Mouse (Mus musculus): ENCODE data around the gene Ints11. TPM values are rescaled to one million over a fixed set of nuclear protein-coding genes. Genes with fewer than 3 reads are reported as not detected.
A peak's percentile ranks its signal among the peaks of the same experiment; 100 is the strongest.

The Ints11 gene
- polyA plus RNA-seq, 1 experiment from 2014 or later = 61.3 TPM

GRCm38 (mm10) chr4:155838187-155839153, 30.9 kb upstream of the Ints11 start:
- Histone ChIP-seq H3K9ac (no peak overlapping the region), H3K27ac (peak overlapping the region; percentile 89), H3K4me3 (replicated peaks) (no peak overlapping the region), H3K4me2 (replicated peaks) (peak overlapping the region; percentile 12; the same call in 1 of the 2 replicates), H3K36me3 (0 out of 2 replicates have a peak, but pooled peaks cover 4% of the 10 kb centered on the region), H3K9me3 (no peaks in the 10 kb centered on the region), H3K4me1 (replicated peaks) (peaks cover 38% of the 10 kb centered on the region), H3K27me3 (replicated peaks) (no peaks in the 10 kb centered on the region)
- 38% methylated on average over 8 of the region's 8 CpGs for WGBS
- ATAC-seq = no peak

GRCm38 (mm10) chr4:155839483-155839910, 29.8 kb upstream of the Ints11 start, which contains the start of gene Mxra8:
TSS of gene Mxra8 (plus strand) at chr4:155839680.
- Histone ChIP-seq H3K4me1 (replicated peaks) (peaks cover 33% of the 10 kb centered on the region), H3K27ac (peak within 1 kb of the TSS; percentile 89), H3K27me3 (replicated peaks) (no peaks in the 10 kb centered on the region), H3K36me3 (0 out of 2 replicates have a peak, but pooled peaks cover 4% of the 10 kb centered on the region), H3K4me2 (replicated peaks) (peak within 1 kb of the TSS; percentile 86), H3K9me3 (no peaks in the 10 kb centered on the region), H3K9ac (peak within 1 kb of the TSS; percentile 54), H3K4me3 (replicated peaks) (peak within 1 kb of the TSS; percentile 50)
- 10% methylated on average over 16 of the region's 16 CpGs for WGBS
- ATAC-seq = peak; percentile 82

- H3K9ac ChIP-seq = peak overlapping the region; percentile 54
- 0 out of 2 replicates have a peak, but pooled peaks cover 4% of the 10 kb centered on the region for H3K36me3 ChIP-seq
- H3K4me1 ChIP-seq (replicated peaks) = peaks cover 33% of the 10 kb centered on the region
- H3K4me2 ChIP-seq (replicated peaks) = peak overlapping the region; percentile 86
- 12% methylated on average over 8 of the region's 8 CpGs for WGBS
- H3K9me3 ChIP-seq = no peaks in the 10 kb centered on the region
- ATAC-seq = peak; percentile 21
- H3K27me3 ChIP-seq (replicated peaks) = no peaks in the 10 kb centered on the region
- peak overlapping the region; percentile 50 for H3K4me3 ChIP-seq (replicated peaks)
- peak overlapping the region; percentile 89 for H3K27ac ChIP-seq
These were observed 29.0 kb upstream of the Ints11 start for GRCm38 (mm10) chr4:155840076-155841002.

- Histone ChIP-seq H3K4me3 (replicated peaks) (peak overlapping the region; percentile 50), H3K27me3 (replicated peaks) (no peaks in the 10 kb centered on the region), H3K4me2 (replicated peaks) (peak overlapping the region; percentile 86), H3K4me1 (replicated peaks) (peaks cover 33% of the 10 kb centered on the region), H3K9me3 (no peaks in the 10 kb centered on the region), H3K27ac (peak overlapping the region; percentile 89), H3K9ac (peak overlapping the region; percentile 54), H3K36me3 (0 out of 2 replicates have a peak, but pooled peaks cover 4% of the 10 kb centered on the region)
- under 1% methylated on average over 32 of the region's 32 CpGs for WGBS
- peak; percentile 73 for ATAC-seq
These were observed 28.3 kb upstream of the Ints11 start for GRCm38 (mm10) chr4:155841003-155841454.

- H3K4me2 ChIP-seq (replicated peaks) = peak overlapping the region; percentile 86
- 45% methylated on average over 38 of the region's 38 CpGs for WGBS
- H3K36me3 ChIP-seq = 0 out of 2 replicates have a peak, but pooled peaks cover 4% of the 10 kb centered on the region
- no peaks in the 10 kb centered on the region for H3K9me3 ChIP-seq
- peaks cover 38% of the 10 kb centered on the region for H3K4me1 ChIP-seq (replicated peaks)
- peak overlapping the region; percentile 50 for H3K4me3 ChIP-seq (replicated peaks)
- no peaks in the 10 kb centered on the region for H3K27me3 ChIP-seq (replicated peaks)
- no peak overlapping the region for H3K27ac ChIP-seq
- ATAC-seq = peak; percentile 10
- 0 out of 2 replicates have a peak overlapping the region, but pooled peaks have one; percentile 54 for H3K9ac ChIP-seq
These were observed 27.6 kb upstream of the Ints11 start for GRCm38 (mm10) chr4:155841651-155842270.

- H3K4me2 ChIP-seq (replicated peaks) = no peak overlapping the region
- 88% methylated on average over 5 of the region's 5 CpGs for WGBS
- H3K9ac ChIP-seq = no peak overlapping the region
- H3K27ac ChIP-seq = no peak overlapping the region
- 0 out of 2 replicates have a peak, but pooled peaks cover 4% of the 10 kb centered on the region for H3K36me3 ChIP-seq
- no peak for ATAC-seq
- H3K9me3 ChIP-seq = no peaks in the 10 kb centered on the region
- H3K27me3 ChIP-seq (replicated peaks) = no peaks in the 10 kb centered on the region
- H3K4me1 ChIP-seq (replicated peaks) = peaks cover 36% of the 10 kb centered on the region
- H3K4me3 ChIP-seq (replicated peaks) = no peak overlapping the region
These were observed 26.1 kb upstream of the Ints11 start for GRCm38 (mm10) chr4:155843231-155843630.

GRCm38 (mm10) chr4:155846871-155847578, 22.3 kb upstream of the Ints11 start, which contains the start of gene Dvl1:
TSS of gene Dvl1 (plus strand) at chr4:155847402.
- Histone ChIP-seq H3K27ac (peak within 1 kb of the TSS; percentile 61), H3K4me1 (replicated peaks) (peaks cover 26% of the 10 kb centered on the region), H3K36me3 (0 out of 2 replicates have a peak, but pooled peaks cover 4% of the 10 kb centered on the region), H3K27me3 (replicated peaks) (no peaks in the 10 kb centered on the region), H3K4me3 (replicated peaks) (peak within 1 kb of the TSS; percentile 86), H3K9ac (peak within 1 kb of the TSS; percentile 89), H3K9me3 (no peaks in the 10 kb centered on the region), H3K4me2 (replicated peaks) (peak within 1 kb of the TSS; percentile 93)
- WGBS = 3% methylated on average over 46 of the region's 65 CpGs
- ATAC-seq = peak; percentile 95

- peak overlapping the region; percentile 93 for H3K4me2 ChIP-seq (replicated peaks)
- no peaks in the 10 kb centered on the region for H3K27me3 ChIP-seq (replicated peaks)
- WGBS = under 1% methylated on average over 65 of the region's 69 CpGs
- ATAC-seq = peak; percentile 75
- H3K4me1 ChIP-seq (replicated peaks) = peaks cover 26% of the 10 kb centered on the region
- peak overlapping the region; percentile 86 for H3K4me3 ChIP-seq (replicated peaks)
- 0 out of 2 replicates have a peak, but pooled peaks cover 1% of the 10 kb centered on the region for H3K36me3 ChIP-seq
- H3K9me3 ChIP-seq = no peaks in the 10 kb centered on the region
- peak overlapping the region; percentile 56 for H3K27ac ChIP-seq
- H3K9ac ChIP-seq = peak overlapping the region; percentile 89
These were observed 21.6 kb upstream of the Ints11 start for GRCm38 (mm10) chr4:155847591-155848352.

- ATAC-seq = no peak
- no peak overlapping the region for H3K27ac ChIP-seq
These were observed 20.8 kb upstream of the Ints11 start for GRCm38 (mm10) chr4:155848434-155849095.

GRCm38 (mm10) chr4:155849391-155849790, 20.0 kb upstream of the Ints11 start:
- ATAC-seq = no peak
- H3K9me3 ChIP-seq = no peaks in the 10 kb centered on the region
- no peak overlapping the region for H3K4me3 ChIP-seq (replicated peaks)
- no peak overlapping the region for H3K9ac ChIP-seq
- WGBS = 87% methylated on average over 2 of the region's 2 CpGs
- peaks cover 2% of the 10 kb centered on the region for H3K36me3 ChIP-seq
- no peaks in the 10 kb centered on the region for H3K27me3 ChIP-seq (replicated peaks)
- H3K27ac ChIP-seq = no peak overlapping the region
- peaks cover 26% of the 10 kb centered on the region for H3K4me1 ChIP-seq (replicated peaks)
- 0 out of 2 replicates have a peak overlapping the region, but pooled peaks have one; percentile 93 for H3K4me2 ChIP-seq (replicated peaks)

More at GRCm38 (mm10) chr4:155848434-155849095, 20.8 kb upstream of the Ints11 start:
- H3K27me3 ChIP-seq (replicated peaks) = no peaks in the 10 kb centered on the region
- no peaks in the 10 kb centered on the region for H3K9me3 ChIP-seq
- H3K4me2 ChIP-seq (replicated peaks) = peak overlapping the region; percentile 93
- H3K36me3 ChIP-seq = no peaks in the 10 kb centered on the region
- 59% methylated on average over 7 of the region's 7 CpGs for WGBS
- H3K4me3 ChIP-seq (replicated peaks) = peak overlapping the region; percentile 86
- peak overlapping the region; percentile 89 for H3K9ac ChIP-seq
- peaks cover 26% of the 10 kb centered on the region for H3K4me1 ChIP-seq (replicated peaks)
